ENCODE assay signal across 20 mouse cellular contexts in the genomic region with DNA sequence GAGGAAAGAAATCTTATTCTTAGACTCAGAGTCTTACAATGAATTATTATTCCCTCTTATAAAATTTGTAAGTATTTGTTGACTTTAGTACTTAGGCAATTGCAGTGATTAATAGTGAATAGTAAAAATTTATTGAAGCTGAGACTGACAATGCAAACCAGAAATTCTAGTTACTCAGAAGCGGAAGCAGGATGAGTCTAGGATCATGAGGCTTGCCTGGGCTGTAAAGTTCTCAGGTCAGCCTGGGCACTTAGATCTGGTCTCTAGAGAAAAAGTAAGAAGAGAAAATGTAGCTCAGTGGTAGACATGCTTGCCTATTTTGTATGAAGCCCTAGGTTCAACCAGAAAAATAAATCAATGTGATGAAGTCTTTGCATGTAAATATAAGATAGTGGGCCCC. TPM values are rescaled to one million over a fixed set of nuclear protein-coding genes. Genes with fewer than 3 reads are reported as not detected.
"Had no signal": no experiment of that assay in that cellular context is flagged by ENCODE, and none has a peak within 500 bp of the region (broad histone marks: within the 10 kb centered on the region; RNA-seq: fewer than 3 reads in every experiment).

No protein-coding gene starts in this region.

- H3K27me3 ChIP-seq: midbrain, embryonic 12.5 days; neural tube, embryonic 13.5 days; neural tube, embryonic 15.5 days had no signal

- H3K9ac ChIP-seq: lung, embryonic 14.5 days; midbrain, embryonic 12.5 days; neural tube, embryonic 13.5 days; neural tube, embryonic 15.5 days had no signal

- H3K4me2 ChIP-seq: lung, embryonic 14.5 days; midbrain, embryonic 12.5 days; neural tube, embryonic 13.5 days; neural tube, embryonic 15.5 days had no signal

- H3K9me3 ChIP-seq: midbrain, embryonic 10.5 days; midbrain, embryonic 12.5 days; neural tube, embryonic 13.5 days; neural tube, embryonic 15.5 days had no signal

- H3K4me1 ChIP-seq: midbrain, embryonic 10.5 days; midbrain, embryonic 12.5 days; neural tube, embryonic 13.5 days; neural tube, embryonic 15.5 days had no signal

- H3K27ac ChIP-seq: midbrain, embryonic 10.5 days; midbrain, embryonic 12.5 days; neural tube, embryonic 13.5 days; neural tube, embryonic 15.5 days had no signal

- DNase-seq: lung, adult 18-20 months; lung, embryonic 14.5 days; lung, postnatal 10 days; lung, postnatal 4 days; midbrain, embryonic 14.5 days; retina, postnatal 1 day; right cerebral cortex, adult 18-20 months; right cerebral cortex, postnatal 25 days; right cerebral cortex, postnatal 4 days; spleen, adult 18-20 months; thymus, adult 2 months; thymus, postnatal 25 days; thymus, postnatal 4 days had no signal

- ATAC-seq: midbrain, embryonic 16.5 days had no signal

- H3K36me3 ChIP-seq: midbrain, embryonic 12.5 days; neural tube, embryonic 13.5 days had no signal

- H3K4me3 ChIP-seq: midbrain, embryonic 10.5 days; midbrain, embryonic 12.5 days; myocyte; neural tube, embryonic 13.5 days; neural tube, embryonic 15.5 days had no signal

RNA-seq across cellular contexts. Expression of a gene that starts 47.6 kb away (rescaled TPM):
- total RNA-seq: megakaryocyte-erythroid progenitor cell, adult 5-6 weeks had no signal
